8 mouse cellular contexts compared by ENCODE assay signal in genomic region chr14:50784391-50785250, GRCm38 (mm10). TPM values are rescaled to one million over a fixed set of nuclear protein-coding genes. Genes with fewer than 3 reads are reported as not detected.
DNase-seq lines count a peak whose midpoint lies in the region; ATAC-seq and TF ChIP-seq lines count a peak whose summit lies in the region.

No protein-coding gene starts in this region.

- no peaks in the 10 kb centered on the region for H3K27me3 ChIP-seq in E14TG2a.4 (ENCODE audit: insufficient read depth, low read length)
- no peaks in the 10 kb centered on the region for H3K27me3 ChIP-seq in forebrain, embryonic 13.5 days
- H3K27me3 ChIP-seq in liver, embryonic 12.5 days (replicated peaks), result no peaks in the 10 kb centered on the region

- no peaks in the 10 kb centered on the region for H3K9me3 ChIP-seq in E14TG2a.4 (ENCODE audit: low read length)
- no peaks in the 10 kb centered on the region; the same call in 1 of the 2 replicates for H3K9me3 ChIP-seq in forebrain, embryonic 13.5 days (replicated peaks)
- H3K9me3 ChIP-seq in liver, embryonic 12.5 days (replicated peaks), result no peaks in the 10 kb centered on the region

- TF ChIP-seq POLR2A in olfactory bulb, adult 2 months (IDR thresholded peaks at IDR 0.05; ENCODE audit: insufficient read depth, low read depth, low read length), result no peak

- ATAC-seq in forebrain, embryonic 13.5 days, result no peak
- ATAC-seq in liver, embryonic 12.5 days, result peak; percentile 61; the same call in 1 of the 2 replicates

- peak; percentile 11 for DNase-seq in heart, adult 11 months
- DNase-seq in heart, adult 9 months (ENCODE audit: low spot score in 2 of 2), result no peak
- no peak for DNase-seq in left cerebral cortex, postnatal 25 days (ENCODE audit: low spot score in 2 of 2)
- no peak for DNase-seq in left cerebral cortex, adult 18-20 months (ENCODE audit: low spot score in 2 of 2)

- H3K4me3 ChIP-seq in E14TG2a.4 (replicated peaks; ENCODE audit: low read length), result peak overlapping the region; percentile 94
- peak overlapping the region; percentile 77 for H3K4me3 ChIP-seq in forebrain, embryonic 13.5 days
- peak overlapping the region; percentile 91 for H3K4me3 ChIP-seq in liver, embryonic 12.5 days
- H3K4me3 ChIP-seq in olfactory bulb, adult 2 months (ENCODE audit: insufficient read depth, low read depth, low read length), result peak overlapping the region; percentile 97

- H3K4me2 ChIP-seq in forebrain, embryonic 13.5 days, result peak overlapping the region; percentile 61
- H3K4me2 ChIP-seq in liver, embryonic 12.5 days, result peak overlapping the region; percentile 72

- H3K27ac ChIP-seq in forebrain, embryonic 13.5 days, result peak overlapping the region; percentile 65
- H3K27ac ChIP-seq in liver, embryonic 12.5 days, result peak overlapping the region; percentile 62; the same call in 1 of the 2 replicates
- H3K27ac ChIP-seq in olfactory bulb, adult 2 months (ENCODE audit: insufficient read depth, low read depth, low read length), result no peak overlapping the region

- peak overlapping the region; percentile 76 for H3K9ac ChIP-seq in forebrain, embryonic 13.5 days
- peak overlapping the region; percentile 78 for H3K9ac ChIP-seq in liver, embryonic 12.5 days

- peaks cover 34% of the 10 kb centered on the region for H3K36me3 ChIP-seq in E14TG2a.4 (ENCODE audit: insufficient read depth, low read length)
- H3K36me3 ChIP-seq in forebrain, embryonic 13.5 days (ENCODE audit: poor library complexity, severe bottlenecking), result peaks cover 22% of the 10 kb centered on the region
- peaks cover 17% of the 10 kb centered on the region for H3K36me3 ChIP-seq in liver, embryonic 12.5 days

- WGBS in forebrain, embryonic 13.5 days, result 24% methylated on average over 16 of the region's 16 CpGs
- 18% methylated on average over 16 of the region's 16 CpGs for WGBS in liver, embryonic 12.5 days (ENCODE audit: insufficient replicate concordance)
- 8% methylated on average over 16 of the region's 16 CpGs for WGBS in olfactory bulb, adult 2 months

- no peak for TF ChIP-seq CTCF in E14TG2a.4 (conservative IDR thresholded peaks at IDR 0.05; ENCODE audit: low read length)
- TF ChIP-seq CTCF in olfactory bulb, adult 2 months (IDR thresholded peaks at IDR 0.05; ENCODE audit: insufficient read depth, low read depth, low read length), result no peak

- peaks cover 40% of the 10 kb centered on the region for H3K4me1 ChIP-seq in E14TG2a.4 (replicated peaks; ENCODE audit: low read depth, low read length)
- H3K4me1 ChIP-seq in forebrain, embryonic 13.5 days, result peaks cover 14% of the 10 kb centered on the region
- H3K4me1 ChIP-seq in liver, embryonic 12.5 days, result peaks cover 8% of the 10 kb centered on the region
- H3K4me1 ChIP-seq in olfactory bulb, adult 2 months (ENCODE audit: control insufficient read depth, insufficient read depth, low read length), result 0 out of 2 replicates have a peak, but pooled peaks cover 3% of the 10 kb centered on the region

- intact Hi-C loops in left cerebral cortex, postnatal 25 days (cut with DNase I), result loop anchor here (1.0 to 10.0 kb wide), 2 partner anchors 23 to 720 kb away; partner anchors contain the start of genes Ccnb1ip1 and Parp2

RNA-seq across cellular contexts. Expression of gene Ttc5, which starts 0.7 kb away (rescaled TPM):
- polyA plus RNA-seq in forebrain, embryonic 13.5 days (2015; fragmentation: Nextera tagmentation; extraction: Ambion mirVana), result 128 and 130 TPM in 2 replicates
- 27.3 and 27.9 TPM in 2 replicates for polyA plus RNA-seq in liver, embryonic 12.5 days (2016; fragmentation: Nextera tagmentation; extraction: Ambion mirVana)
- not detected in 2 replicates for polyA plus RNA-seq in olfactory bulb, adult 2 months (2012; ENCODE audit: insufficient read depth, insufficient read length, low replicate concordance, missing spikeins)
- 10 to 100 TPM; 57.2 to 63.9 TPM for total RNA-seq in left cerebral cortex, postnatal 25 days (2021)
- total RNA-seq in left cerebral cortex, adult 18-20 months (2021), result 10 to 100 TPM; 53.4 to 55.6 TPM

RNA-seq across cellular contexts. Expression of gene Ccnb1ip1, which starts 22.9 kb away (rescaled TPM):
- not detected in 2 replicates for polyA plus RNA-seq in forebrain, embryonic 13.5 days (2015; fragmentation: Nextera tagmentation; extraction: Ambion mirVana)
- polyA plus RNA-seq in liver, embryonic 12.5 days (2016; fragmentation: Nextera tagmentation; extraction: Ambion mirVana), result not detected in 2 replicates
- polyA plus RNA-seq in olfactory bulb, adult 2 months (2012; ENCODE audit: insufficient read depth, insufficient read length, low replicate concordance, missing spikeins), result not detected in 2 replicates
- not detected for total RNA-seq in left cerebral cortex, postnatal 25 days (2021)
- not detected for total RNA-seq in left cerebral cortex, adult 18-20 months (2021)

RNA-seq across cellular contexts. Expression of gene Parp2, which starts 23.0 kb away (rescaled TPM):
- polyA plus RNA-seq in forebrain, embryonic 13.5 days (2015; fragmentation: Nextera tagmentation; extraction: Ambion mirVana), result 65.0 and 67.2 TPM in 2 replicates
- polyA plus RNA-seq in liver, embryonic 12.5 days (2016; fragmentation: Nextera tagmentation; extraction: Ambion mirVana), result 44.8 and 45.8 TPM in 2 replicates
- not detected in 2 replicates for polyA plus RNA-seq in olfactory bulb, adult 2 months (2012; ENCODE audit: insufficient read depth, insufficient read length, low replicate concordance, missing spikeins)
- total RNA-seq in left cerebral cortex, postnatal 25 days (2021), result 10 to 100 TPM; 23.0 to 24.7 TPM
- 10 to 100 TPM; 27.0 to 27.8 TPM for total RNA-seq in left cerebral cortex, adult 18-20 months (2021)

RNA-seq across cellular contexts. Expression of gene Olfr749, which starts 39.7 kb away (rescaled TPM):
- polyA plus RNA-seq in forebrain, embryonic 13.5 days (2015; fragmentation: Nextera tagmentation; extraction: Ambion mirVana), result not detected in 2 replicates
- not detected in 2 replicates for polyA plus RNA-seq in liver, embryonic 12.5 days (2016; fragmentation: Nextera tagmentation; extraction: Ambion mirVana)
- polyA plus RNA-seq in olfactory bulb, adult 2 months (2012; ENCODE audit: insufficient read depth, insufficient read length, low replicate concordance, missing spikeins), result not detected in 2 replicates
- not detected for total RNA-seq in left cerebral cortex, postnatal 25 days (2021)
- not detected for total RNA-seq in left cerebral cortex, adult 18-20 months (2021)

Comparison
In these comparisons a context has a peak if more than half of its experiments do, and no peak if none do; other contexts are left out.
1. RNA of gene Ttc5, which starts 0.7 kb away (polyA plus RNA-seq): 128 to 130 TPM in forebrain, embryonic 13.5 days and 27.3 to 27.9 TPM in liver, embryonic 12.5 days; not detected in olfactory bulb, adult 2 months; every median in the first group is over 10 times any median in the second.
2. RNA of gene Parp2, which starts 23.0 kb away (polyA plus RNA-seq): 65.0 to 67.2 TPM in forebrain, embryonic 13.5 days and 44.8 to 45.8 TPM in liver, embryonic 12.5 days; not detected in olfactory bulb, adult 2 months; every median in the first group is over 10 times any median in the second.
3. Peak in every context shown above with its lines, with median percentiles within 50 percentile points of each other: H3K4me3 ChIP-seq.